Mouse (Mus musculus) left cerebral cortex, postnatal 36 days (tissue): ENCODE data around the gene Abca12. TPM values are rescaled to one million over a fixed set of nuclear protein-coding genes. Genes with fewer than 3 reads are reported as not detected.

Source experiments
- DNase-seq, 2 experiments: peaks; one replicate each; pipeline ENCODE4 v3.0.0; 2021 to 2022; ENCODE audit warnings: low spot score in 2 of 2, mixed read lengths in 1 of 2
- intact Hi-C: fragments of 180-260 bp; cut with DNase I; formaldehyde crosslinking; loops from one replicate; pipeline ENCODE4 v1.15.1; 2025
- total RNA-seq, 2 experiments: library from RNA; stranded (reverse); gene quantifications; 2 replicates each; pipeline ENCODE4 v1.2.3; 2021

Abca12 gene
- total RNA-seq, 2 experiments from 2014 or later: 0.11 to 0.32 TPM

- DNase-seq: no peak
- intact Hi-C loops: no loop called here
Measured at GRCm38 (mm10) chr1:71239586-71239985, 175.1 kb downstream of the Abca12 start.

GRCm38 (mm10) chr1:71235335-71235734, 179.4 kb downstream of the Abca12 start:
- no peak for DNase-seq
- intact Hi-C loops: no loop called here

GRCm38 (mm10) chr1:71231211-71231610, 183.5 kb downstream of the Abca12 start:
- DNase-seq: no peak
- intact Hi-C loops: no loop called here

GRCm38 (mm10) chr1:71203581-71203980, 211.1 kb downstream of the Abca12 start:
- no peak for DNase-seq
- intact Hi-C loops: no loop called here

GRCm38 (mm10) chr1:71196191-71196590, 218.5 kb downstream of the Abca12 start:
- intact Hi-C loops: no loop called here

GRCm38 (mm10) chr1:71195333-71195732, 219.4 kb downstream of the Abca12 start:
- intact Hi-C loops: no loop called here
- no peak for DNase-seq

More at GRCm38 (mm10) chr1:71196191-71196590, 218.5 kb downstream of the Abca12 start:
- DNase-seq: no peak

- DNase-seq: no peak
- intact Hi-C loops: no loop called here
Measured at GRCm38 (mm10) chr1:71193931-71194330, 220.8 kb downstream of the Abca12 start.

Other genes starting within 250 kb of the Abca12 start
- gene Atic, start 142.2 kb upstream of the Abca12 start, total RNA-seq: 10 to 100 TPM; 28.0 to 32.3 TPM
- gene Fn1, start 238.3 kb upstream of the Abca12 start, total RNA-seq: 10 to 100 TPM; 36.7 to 60.8 TPM